Mouse (Mus musculus): Measurements from ENCODE around the gene Taar4.

The Taar4 gene

GRCm38 (mm10) chr10:24007034-24007433, 46.7 kb downstream of the Taar4 start:
- DNase-seq (ENCODE audit: low read depth): no peak

GRCm38 (mm10) chr10:24008143-24008542, 47.8 kb downstream of the Taar4 start:
- no peak for DNase-seq (ENCODE audit: low read depth)

Data from fibroblast of lung, adult 2 months (primary cell).